Mouse (Mus musculus): Measurements from ENCODE around the gene Mov10.

- TF ChIP-seq CTCF (IDR thresholded peaks at IDR 0.05; ENCODE audit: insufficient read depth, low read length) (no peak), POLR2A (IDR thresholded peaks at IDR 0.05; ENCODE audit: borderline replicate concordance, extremely low read depth, low read depth, low read length) (no peak)
Observed at GRCm38 (mm10) chr3:104769135-104769534, 49.2 kb downstream of the Mov10 start.
